Mouse (Mus musculus): ENCODE measurements around the gene Padi3. TPM values are rescaled to one million over a fixed set of nuclear protein-coding genes. Genes with fewer than 3 reads are reported as not detected.

Gene Padi3
- total and polyA plus RNA-seq, 2 experiments from 2014 or later, result 0.05 TPM; not detected in 1

- DNase-seq (ENCODE audit: low spot score) (peak; percentile 68), ATAC-seq (peak; percentile 44; the same call in 1 of the 2 replicates)
- Histone ChIP-seq H3K9me3 (ENCODE audit: low read length) (no peaks in the 10 kb centered on the region), H3K36me3 (ENCODE audit: insufficient read depth, low read length) (no peaks in the 10 kb centered on the region), H3K4me2 (ENCODE audit: low read depth, low read length) (no peak overlapping the region), H3K4me3 (ENCODE audit: low read length) (no peak overlapping the region), H3K27me3 (ENCODE audit: insufficient read depth, low read length) (no peaks in the 10 kb centered on the region), H3K27ac (no peak overlapping the region), H3K4me1 (ENCODE audit: insufficient read depth, low read length) (no peaks in the 10 kb centered on the region; the same call in 1 of the 2 replicates), H3K9ac (replicated peaks; ENCODE audit: low read length) (no peak overlapping the region)
- TF ChIP-seq CTCF (IDR thresholded peaks at IDR 0.05; ENCODE audit: low read depth), result no peak
- WGBS, result 2% methylated on average over 10 of the region's 10 CpGs
Observed at GRCm38 (mm10) chr4:140835682-140836081, 25.2 kb upstream of the Padi3 start.

GRCm38 (mm10) chr4:140834327-140834934 is 24.0 kb upstream of the Padi3 start:
- Histone ChIP-seq H3K9me3 (ENCODE audit: low read length) (no peaks in the 10 kb centered on the region), H3K4me1 (ENCODE audit: insufficient read depth, low read length) (no peaks in the 10 kb centered on the region; the same call in 1 of the 2 replicates), H3K9ac (replicated peaks; ENCODE audit: low read length) (no peak overlapping the region), H3K27ac (no peak overlapping the region), H3K36me3 (ENCODE audit: insufficient read depth, low read length) (no peaks in the 10 kb centered on the region), H3K4me3 (ENCODE audit: low read length) (no peak overlapping the region), H3K4me2 (ENCODE audit: low read depth, low read length) (no peak overlapping the region), H3K27me3 (ENCODE audit: insufficient read depth, low read length) (no peaks in the 10 kb centered on the region)
- ATAC-seq (no peak), DNase-seq (ENCODE audit: low spot score) (no peak)
- WGBS, result 52% methylated on average over 6 of the region's 6 CpGs
- TF ChIP-seq CTCF (IDR thresholded peaks at IDR 0.05; ENCODE audit: low read depth), result no peak

- H3K27me3 ChIP-seq (ENCODE audit: insufficient read depth, low read length), result no peaks in the 10 kb centered on the region
- DNase-seq (ENCODE audit: low spot score), result no peak
- H3K4me2 ChIP-seq (ENCODE audit: low read depth, low read length), result no peak overlapping the region
- H3K4me3 ChIP-seq (ENCODE audit: low read length), result no peak overlapping the region
- 35% methylated on average over 8 of the region's 8 CpGs for WGBS
- no peak overlapping the region for H3K27ac ChIP-seq
- no peak overlapping the region for H3K9ac ChIP-seq (replicated peaks; ENCODE audit: low read length)
- no peak for TF ChIP-seq CTCF (IDR thresholded peaks at IDR 0.05; ENCODE audit: low read depth)
- H3K4me1 ChIP-seq (ENCODE audit: insufficient read depth, low read length), result no peaks in the 10 kb centered on the region; the same call in 1 of the 2 replicates
- no peaks in the 10 kb centered on the region for H3K9me3 ChIP-seq (ENCODE audit: low read length)
- H3K36me3 ChIP-seq (ENCODE audit: insufficient read depth, low read length), result no peaks in the 10 kb centered on the region
- ATAC-seq, result no peak
Observed at GRCm38 (mm10) chr4:140832821-140833220, 22.4 kb upstream of the Padi3 start.

- Histone ChIP-seq H3K9me3 (ENCODE audit: low read length) (no peaks in the 10 kb centered on the region), H3K4me3 (ENCODE audit: low read length) (no peak overlapping the region), H3K9ac (replicated peaks; ENCODE audit: low read length) (no peak overlapping the region), H3K27ac (no peak overlapping the region), H3K4me2 (ENCODE audit: low read depth, low read length) (no peak overlapping the region), H3K4me1 (ENCODE audit: insufficient read depth, low read length) (no peaks in the 10 kb centered on the region; the same call in 1 of the 2 replicates), H3K36me3 (ENCODE audit: insufficient read depth, low read length) (no peaks in the 10 kb centered on the region), H3K27me3 (ENCODE audit: insufficient read depth, low read length) (no peaks in the 10 kb centered on the region)
- WGBS, result 86% methylated on average over 4 of the region's 4 CpGs
- DNase-seq (ENCODE audit: low spot score) (no peak), ATAC-seq (no peak)
- TF ChIP-seq CTCF (IDR thresholded peaks at IDR 0.05; ENCODE audit: low read depth), result no peak
Observed at GRCm38 (mm10) chr4:140831808-140832207, 21.4 kb upstream of the Padi3 start.

GRCm38 (mm10) chr4:140827237-140827636 is 16.8 kb upstream of the Padi3 start:
- DNase-seq (ENCODE audit: low spot score), result no peak
- no peak overlapping the region for H3K9ac ChIP-seq (replicated peaks; ENCODE audit: low read length)
- TF ChIP-seq CTCF (IDR thresholded peaks at IDR 0.05; ENCODE audit: low read depth), result peak; percentile 19; the same call in 1 of the 2 replicates
- no peak overlapping the region for H3K27ac ChIP-seq
- H3K27me3 ChIP-seq (ENCODE audit: insufficient read depth, low read length), result no peaks in the 10 kb centered on the region
- no peaks in the 10 kb centered on the region for H3K36me3 ChIP-seq (ENCODE audit: insufficient read depth, low read length)
- ATAC-seq, result no peak
- H3K4me1 ChIP-seq (ENCODE audit: insufficient read depth, low read length), result no peaks in the 10 kb centered on the region
- H3K4me3 ChIP-seq (ENCODE audit: low read length), result no peak overlapping the region
- H3K4me2 ChIP-seq (ENCODE audit: low read depth, low read length), result no peak overlapping the region
- WGBS, result 54% methylated on average over 3 of the region's 3 CpGs
- H3K9me3 ChIP-seq (ENCODE audit: low read length), result peaks cover 2% of the 10 kb centered on the region; the same call in 1 of the 2 replicates

- no peak for TF ChIP-seq CTCF (IDR thresholded peaks at IDR 0.05; ENCODE audit: low read depth)
- peaks cover 2% of the 10 kb centered on the region; the same call in 1 of the 2 replicates for H3K9me3 ChIP-seq (ENCODE audit: low read length)
- no peak overlapping the region for H3K9ac ChIP-seq (replicated peaks; ENCODE audit: low read length)
- no peak overlapping the region for H3K27ac ChIP-seq
- DNase-seq (ENCODE audit: low spot score) (no peak), ATAC-seq (no peak)
- no peaks in the 10 kb centered on the region for H3K4me1 ChIP-seq (ENCODE audit: insufficient read depth, low read length)
- 52% methylated on average over 11 of the region's 11 CpGs for WGBS
- no peaks in the 10 kb centered on the region for H3K27me3 ChIP-seq (ENCODE audit: insufficient read depth, low read length)
- no peaks in the 10 kb centered on the region for H3K36me3 ChIP-seq (ENCODE audit: insufficient read depth, low read length)
- H3K4me2 ChIP-seq (ENCODE audit: low read depth, low read length), result no peak overlapping the region
- no peak overlapping the region for H3K4me3 ChIP-seq (ENCODE audit: low read length)
Observed at GRCm38 (mm10) chr4:140825942-140826341, 15.5 kb upstream of the Padi3 start.

GRCm38 (mm10) chr4:140821988-140822387 is 11.5 kb upstream of the Padi3 start:
- H3K27ac ChIP-seq, result no peak overlapping the region
- TF ChIP-seq CTCF (IDR thresholded peaks at IDR 0.05; ENCODE audit: low read depth), result peak; percentile 60
- peaks cover 2% of the 10 kb centered on the region; the same call in 1 of the 2 replicates for H3K9me3 ChIP-seq (ENCODE audit: low read length)
- H3K4me1 ChIP-seq (ENCODE audit: insufficient read depth, low read length), result no peaks in the 10 kb centered on the region
- DNase-seq (ENCODE audit: low spot score) (peak; percentile 67), ATAC-seq (0 out of 2 replicates have a peak, but pooled peaks have one; percentile 18)
- no peak overlapping the region for H3K4me3 ChIP-seq (ENCODE audit: low read length)
- no peaks in the 10 kb centered on the region for H3K36me3 ChIP-seq (ENCODE audit: insufficient read depth, low read length)
- H3K9ac ChIP-seq (replicated peaks; ENCODE audit: low read length), result no peak overlapping the region
- 66% methylated on average over 5 of the region's 5 CpGs for WGBS
- H3K27me3 ChIP-seq (ENCODE audit: insufficient read depth, low read length), result no peaks in the 10 kb centered on the region
- no peak overlapping the region for H3K4me2 ChIP-seq (ENCODE audit: low read depth, low read length)
